Mouse (Mus musculus): ENCODE measurements around the gene Foxred1.

DNA sequence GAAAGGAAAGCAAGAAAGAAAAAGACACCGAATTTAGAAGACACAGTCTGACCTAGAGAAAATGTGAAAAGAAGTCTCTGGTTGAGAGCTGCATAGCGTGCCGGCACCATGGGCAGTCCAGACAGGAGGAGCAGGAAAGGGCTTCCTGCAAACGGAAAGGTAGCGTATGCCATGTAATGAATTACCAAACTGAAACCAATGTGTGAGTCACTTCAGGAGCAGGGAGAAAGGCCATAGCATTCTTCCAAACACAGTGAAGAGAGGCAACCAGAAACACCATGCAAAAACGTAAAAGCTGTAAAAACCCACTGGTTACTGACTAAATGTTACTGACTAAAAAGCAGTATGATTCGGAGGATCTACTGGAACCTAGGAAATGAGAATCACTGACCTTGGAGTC is 49.1 kb downstream of the Foxred1 start:
- TF ChIP-seq POLR2A (IDR thresholded peaks at IDR 0.05; ENCODE audit: borderline replicate concordance, low read depth, low read length) = no peak
- no peak for TF ChIP-seq CTCF (IDR thresholded peaks at IDR 0.05; ENCODE audit: low read depth, low read length)

All from bone marrow macrophage, adult 2 months (primary cell).